Mouse (Mus musculus): ENCODE measurements around the gene Foxp2.

DNA sequence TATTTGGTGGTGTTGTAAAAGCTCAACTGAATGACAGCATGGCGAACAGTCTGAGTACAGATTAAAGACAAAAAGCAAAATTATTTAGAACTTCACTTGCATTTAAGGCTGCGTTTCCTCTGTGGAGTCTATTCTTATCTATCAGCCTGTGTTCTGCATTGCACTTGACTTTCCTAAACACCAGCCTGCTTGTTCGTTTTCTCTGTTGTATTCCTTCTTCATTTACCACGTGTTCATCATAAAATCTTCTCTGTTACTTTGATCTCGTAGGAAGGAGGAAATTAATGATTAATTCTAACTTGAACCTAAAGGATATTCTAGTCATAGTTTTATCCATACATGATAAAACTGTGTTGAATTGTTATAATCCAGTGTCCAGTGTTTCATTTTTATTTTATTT, 392.9 kb downstream of the Foxp2 start:
- no peak for TF ChIP-seq CTCF (IDR thresholded peaks at IDR 0.05; ENCODE audit: borderline replicate concordance, extremely low read depth, insufficient read depth, insufficient read length)
- no peak for TF ChIP-seq POLR2A (IDR thresholded peaks at IDR 0.05; ENCODE audit: borderline replicate concordance, extremely low read depth, insufficient read depth, insufficient read length, poor library complexity, severe bottlenecking)

Data from brain, embryonic 14.5 days (tissue).